Mouse (Mus musculus): ENCODE results near the gene Uqcr11. TPM values are rescaled to one million over a fixed set of nuclear protein-coding genes. Genes with fewer than 3 reads are reported as not detected.

Gene Uqcr11
- polyA plus RNA-seq, 1 experiment from 2014 or later: 1,253 TPM

- DNase-seq (ENCODE audit: low spot score): no peak
- Histone ChIP-seq H3K9ac (ENCODE audit: low read depth, low read length) (no peak overlapping the region), H3K27ac (no peak overlapping the region), H3K4me2 (ENCODE audit: low read length) (no peak overlapping the region), H3K27me3 (ENCODE audit: insufficient read depth, low read length) (no peaks in the 10 kb centered on the region), H3K4me3 (replicated peaks; ENCODE audit: low read depth, low read length) (no peak overlapping the region), H3K9me3 (replicated peaks; ENCODE audit: low read length) (no peaks in the 10 kb centered on the region), H3K4me1 (replicated peaks; ENCODE audit: insufficient read depth, low read length) (no peaks in the 10 kb centered on the region; the same call in 1 of the 2 replicates), H3K36me3 (ENCODE audit: insufficient read depth, low read length) (no peaks in the 10 kb centered on the region)
- ATAC-seq (replicated peaks; ENCODE audit: low FRiP score, low read depth): no peak
- TF ChIP-seq CTCF (IDR thresholded peaks at IDR 0.05; ENCODE audit: low read depth): no peak
- 30% methylated on average over 4 of the region's 4 CpGs for WGBS
Observed at GRCm38 (mm10) chr10:80437973-80438372, 31.3 kb upstream of the Uqcr11 start.

GRCm38 (mm10) chr10:80436276-80436675 is 29.6 kb upstream of the Uqcr11 start:
- no peaks in the 10 kb centered on the region for H3K36me3 ChIP-seq (ENCODE audit: insufficient read depth, low read length)
- H3K9me3 ChIP-seq (replicated peaks; ENCODE audit: low read length): no peaks in the 10 kb centered on the region
- peaks cover 3% of the 10 kb centered on the region; the same call in 1 of the 2 replicates for H3K4me1 ChIP-seq (replicated peaks; ENCODE audit: insufficient read depth, low read length)
- no peak for ATAC-seq (replicated peaks; ENCODE audit: low FRiP score, low read depth)
- no peak overlapping the region for H3K4me2 ChIP-seq (ENCODE audit: low read length)
- H3K9ac ChIP-seq (ENCODE audit: low read depth, low read length): no peak overlapping the region
- peak; percentile 57 for DNase-seq (ENCODE audit: low spot score)
- no peak overlapping the region for H3K4me3 ChIP-seq (replicated peaks; ENCODE audit: low read depth, low read length)
- 17% methylated on average over 9 of the region's 9 CpGs for WGBS
- TF ChIP-seq CTCF (IDR thresholded peaks at IDR 0.05; ENCODE audit: low read depth): no peak
- H3K27ac ChIP-seq: 0 out of 2 replicates have a peak overlapping the region, but pooled peaks have one; percentile 48
- H3K27me3 ChIP-seq (ENCODE audit: insufficient read depth, low read length): no peaks in the 10 kb centered on the region

- DNase-seq (ENCODE audit: low spot score): no peak
- H3K27me3 ChIP-seq (ENCODE audit: insufficient read depth, low read length): no peaks in the 10 kb centered on the region
- H3K4me3 ChIP-seq (replicated peaks; ENCODE audit: low read depth, low read length): no peak overlapping the region
- H3K4me1 ChIP-seq (replicated peaks; ENCODE audit: insufficient read depth, low read length): peaks cover 8% of the 10 kb centered on the region; the same call in 1 of the 2 replicates
- no peak overlapping the region for H3K4me2 ChIP-seq (ENCODE audit: low read length)
- no peak overlapping the region for H3K9ac ChIP-seq (ENCODE audit: low read depth, low read length)
- no peak for ATAC-seq (replicated peaks; ENCODE audit: low FRiP score, low read depth)
- H3K9me3 ChIP-seq (replicated peaks; ENCODE audit: low read length): no peaks in the 10 kb centered on the region
- H3K27ac ChIP-seq: peak overlapping the region; percentile 48; the same call in 1 of the 2 replicates
- 39% methylated on average over 7 of the region's 7 CpGs for WGBS
- TF ChIP-seq CTCF (IDR thresholded peaks at IDR 0.05; ENCODE audit: low read depth): no peak
- no peaks in the 10 kb centered on the region for H3K36me3 ChIP-seq (ENCODE audit: insufficient read depth, low read length)
Observed at GRCm38 (mm10) chr10:80435764-80436163, 29.1 kb upstream of the Uqcr11 start.

DNA sequence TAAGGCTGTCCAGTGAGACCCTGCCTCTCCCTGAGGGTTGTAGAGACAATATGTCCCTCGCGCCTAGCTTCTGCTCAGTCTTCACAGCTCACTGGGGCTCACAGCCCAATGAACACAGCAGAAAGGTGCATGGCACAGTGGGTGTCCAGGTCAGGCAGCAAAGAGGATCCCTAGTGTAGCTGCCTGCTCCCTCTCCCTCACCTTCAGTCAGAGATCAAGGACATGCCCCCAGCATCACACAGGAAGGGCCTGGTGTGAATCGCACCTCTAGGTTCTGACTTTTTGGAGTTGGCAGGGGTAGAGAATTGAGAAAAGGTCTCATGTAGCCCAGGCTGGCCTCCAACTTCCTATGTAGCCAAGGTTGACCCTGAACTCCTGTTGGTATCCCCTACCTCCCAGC is 28.2 kb upstream of the Uqcr11 start:
- H3K9me3 ChIP-seq (replicated peaks; ENCODE audit: low read length): no peaks in the 10 kb centered on the region
- peaks cover 8% of the 10 kb centered on the region; the same call in 1 of the 2 replicates for H3K4me1 ChIP-seq (replicated peaks; ENCODE audit: insufficient read depth, low read length)
- TF ChIP-seq CTCF (IDR thresholded peaks at IDR 0.05; ENCODE audit: low read depth): no peak
- no peaks in the 10 kb centered on the region for H3K36me3 ChIP-seq (ENCODE audit: insufficient read depth, low read length)
- H3K27ac ChIP-seq: no peak overlapping the region
- DNase-seq (ENCODE audit: low spot score): no peak
- ATAC-seq (replicated peaks; ENCODE audit: low FRiP score, low read depth): no peak
- WGBS: 84% methylated on average over 3 of the region's 3 CpGs
- no peak overlapping the region for H3K4me2 ChIP-seq (ENCODE audit: low read length)
- H3K27me3 ChIP-seq (ENCODE audit: insufficient read depth, low read length): no peaks in the 10 kb centered on the region
- no peak overlapping the region for H3K9ac ChIP-seq (ENCODE audit: low read depth, low read length)
- H3K4me3 ChIP-seq (replicated peaks; ENCODE audit: low read depth, low read length): no peak overlapping the region

DNA sequence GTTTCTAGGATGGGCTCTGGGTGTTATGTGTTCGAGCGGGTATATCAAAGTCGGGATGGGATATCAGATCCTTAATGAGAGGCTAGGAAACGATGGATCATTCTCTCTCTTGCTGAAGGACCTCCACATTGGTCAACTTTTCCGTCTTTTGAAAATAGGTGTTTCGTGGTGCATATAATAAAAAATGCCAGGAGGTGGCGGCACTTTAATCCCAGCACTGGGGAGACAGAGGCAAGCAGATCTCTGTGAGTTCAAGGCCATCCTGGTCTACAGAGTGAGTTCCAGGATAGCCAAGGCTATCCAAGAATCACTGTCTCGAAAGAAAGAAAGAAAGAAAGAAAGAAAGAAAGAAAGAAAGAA is 27.6 kb upstream of the Uqcr11 start:
- Histone ChIP-seq H3K9ac (ENCODE audit: low read depth, low read length) (no peak overlapping the region), H3K4me1 (replicated peaks; ENCODE audit: insufficient read depth, low read length) (peaks cover 8% of the 10 kb centered on the region; the same call in 1 of the 2 replicates), H3K27me3 (ENCODE audit: insufficient read depth, low read length) (no peaks in the 10 kb centered on the region), H3K9me3 (replicated peaks; ENCODE audit: low read length) (no peaks in the 10 kb centered on the region), H3K4me2 (ENCODE audit: low read length) (0 out of 2 replicates have a peak overlapping the region, but pooled peaks have one; percentile 85), H3K27ac (no peak overlapping the region), H3K36me3 (ENCODE audit: insufficient read depth, low read length) (peaks cover 4% of the 10 kb centered on the region; the same call in 1 of the 2 replicates), H3K4me3 (replicated peaks; ENCODE audit: low read depth, low read length) (no peak overlapping the region; the same call in 1 of the 2 replicates)
- ATAC-seq (replicated peaks; ENCODE audit: low FRiP score, low read depth) (no peak), DNase-seq (ENCODE audit: low spot score) (no peak)
- TF ChIP-seq CTCF (IDR thresholded peaks at IDR 0.05; ENCODE audit: low read depth): 0 out of 2 replicates have a peak, but pooled peaks have one; percentile 34
- WGBS: 14% methylated on average over 8 of the region's 8 CpGs

GRCm38 (mm10) chr10:80433513-80434232 is 27.0 kb upstream of the Uqcr11 start, which contains the start of gene Tcf3:
Tcf3 (minus strand) TSS chr10:80433647.
- peak within 1 kb of the TSS; percentile 85 for H3K4me2 ChIP-seq (ENCODE audit: low read length)
- peak; percentile 100 for DNase-seq (ENCODE audit: low spot score)
- H3K4me3 ChIP-seq (replicated peaks; ENCODE audit: low read depth, low read length): peak within 1 kb of the TSS; percentile 97
- no peaks in the 10 kb centered on the region for H3K27me3 ChIP-seq (ENCODE audit: insufficient read depth, low read length)
- TF ChIP-seq CTCF (IDR thresholded peaks at IDR 0.05; ENCODE audit: low read depth): no peak
- H3K4me1 ChIP-seq (replicated peaks; ENCODE audit: insufficient read depth, low read length): peaks cover 8% of the 10 kb centered on the region; the same call in 1 of the 2 replicates
- ATAC-seq (replicated peaks; ENCODE audit: low FRiP score, low read depth): peak; percentile 87
- H3K36me3 ChIP-seq (ENCODE audit: insufficient read depth, low read length): peaks cover 10% of the 10 kb centered on the region; the same call in 1 of the 2 replicates
- no peaks in the 10 kb centered on the region for H3K9me3 ChIP-seq (replicated peaks; ENCODE audit: low read length)
- under 1% methylated on average over 58 of the region's 61 CpGs for WGBS
- H3K27ac ChIP-seq: peak within 1 kb of the TSS; percentile 96
- peak within 1 kb of the TSS; percentile 99 for H3K9ac ChIP-seq (ENCODE audit: low read depth, low read length)
